Mouse (Mus musculus): ENCODE measurements around the gene Mospd2.
A peak's percentile ranks its signal among the peaks of the same experiment; 100 is the strongest.

The Mospd2 gene

GRCm38 (mm10) chrX:164980193-164980775 lies at the start of gene Mospd2, which contains the start of gene Fancb:
Mospd2 (minus strand) TSS chrX:164980375.
Fancb (plus strand) TSS chrX:164980592.
- peak; percentile 64 for DNase-seq (ENCODE audit: extremely low spot score, low spot score)

GRCm38 (mm10) chrX:165004779-165005324 lies 24.7 kb upstream of the Mospd2 start, which contains the start of gene Gm17604:
Gm17604 (minus strand) TSS chrX:165004829.
- no peak for DNase-seq (ENCODE audit: extremely low spot score, low spot score)

- DNase-seq (ENCODE audit: extremely low spot score, low spot score) = no peak
Observed at GRCm38 (mm10) chrX:165003141-165003540, 23.0 kb upstream of the Mospd2 start.

GRCm38 (mm10) chrX:164978866-164979265 lies 1.3 kb downstream of the Mospd2 start:
- no peak for DNase-seq (ENCODE audit: extremely low spot score, low spot score)

- DNase-seq (ENCODE audit: extremely low spot score, low spot score) = no peak
Observed at GRCm38 (mm10) chrX:164971206-164971605, 9.0 kb downstream of the Mospd2 start.

- no peak for DNase-seq (ENCODE audit: extremely low spot score, low spot score)
Observed at GRCm38 (mm10) chrX:164965750-164966448, 14.3 kb downstream of the Mospd2 start.

- DNase-seq (ENCODE audit: extremely low spot score, low spot score) = no peak
Observed at GRCm38 (mm10) chrX:164952601-164953375, 27.4 kb downstream of the Mospd2 start.

- DNase-seq (ENCODE audit: extremely low spot score, low spot score) = no peak
Observed at GRCm38 (mm10) chrX:164951858-164952576, 28.2 kb downstream of the Mospd2 start.

- no peak for DNase-seq (ENCODE audit: extremely low spot score, low spot score)
Observed at GRCm38 (mm10) chrX:164941540-164941939, 38.6 kb downstream of the Mospd2 start.

GRCm38 (mm10) chrX:164912993-164913392 lies 67.2 kb downstream of the Mospd2 start:
- no peak for DNase-seq (ENCODE audit: extremely low spot score, low spot score)

- no peak for DNase-seq (ENCODE audit: extremely low spot score, low spot score)
Observed at GRCm38 (mm10) chrX:164912186-164912585, 68.0 kb downstream of the Mospd2 start.

GRCm38 (mm10) chrX:164901847-164902246 lies 78.3 kb downstream of the Mospd2 start:
- DNase-seq (ENCODE audit: extremely low spot score, low spot score) = no peak

GRCm38 (mm10) chrX:164899805-164900204 lies 80.4 kb downstream of the Mospd2 start:
- DNase-seq (ENCODE audit: extremely low spot score, low spot score) = no peak

GRCm38 (mm10) chrX:164886260-164886659 lies 93.9 kb downstream of the Mospd2 start:
- DNase-seq (ENCODE audit: extremely low spot score, low spot score) = no peak
